Mouse (Mus musculus) frontal cortex, adult 2 months (tissue): ENCODE data around the gene Bsn. TPM values are rescaled to one million over a fixed set of nuclear protein-coding genes. Genes with fewer than 3 reads are reported as not detected.
A peak's percentile ranks its signal among the peaks of the same experiment; 100 is the strongest.
"Not testable (repeated sequence)": the region's sequence is repeated elsewhere in the genome, so short reads cannot be mapped to it uniquely, and the experiment has no call there.

Experiments used
- DNase-seq, 2 experiments: peaks; one replicate each; pipeline ENCODE4 v3.0.0; 2022; ENCODE audit warnings: low spot score in 1 of 2; ENCODE audit errors: extremely low spot score in 1 of 2
- polyA plus RNA-seq: library from polyadenylated mRNA; depleted of rRNA; stranded (reverse); fragments of >200 nt; gene quantifications from 2 replicates; pipeline ENCODE4 v1.2.3, GENCODE M21; 2012

The Bsn gene
- polyA plus RNA-seq, 1 experiment: 95.0 TPM

GRCm38 (mm10) chr9:108201160-108201559 lies 11.0 kb upstream of the Bsn start:
- peak; percentile 93 to 94 for DNase-seq

GRCm38 (mm10) chr9:108198621-108199020 lies 8.4 kb upstream of the Bsn start:
- no peak for DNase-seq

GRCm38 (mm10) chr9:108196920-108197677 lies 6.9 kb upstream of the Bsn start:
- DNase-seq: no peak

- DNase-seq: not testable (repeated sequence)
These were observed 6.0 kb upstream of the Bsn start for GRCm38 (mm10) chr9:108196222-108196621.

- DNase-seq: no peak
These were observed 747 bp downstream of the Bsn start for GRCm38 (mm10) chr9:108189488-108189786.

GRCm38 (mm10) chr9:108189023-108189422 lies 1.2 kb downstream of the Bsn start:
- peak in 1 of 2 experiments; percentile 53 for DNase-seq

- no peak for DNase-seq
These were observed 1.7 kb downstream of the Bsn start for GRCm38 (mm10) chr9:108188511-108188910.

- peak in 1 of 2 experiments; percentile 73 for DNase-seq
These were observed 2.6 kb downstream of the Bsn start for GRCm38 (mm10) chr9:108187616-108188015.

- DNase-seq: no peak
These were observed 4.4 kb downstream of the Bsn start for GRCm38 (mm10) chr9:108185786-108186185.

- DNase-seq: no peak
These were observed 6.6 kb downstream of the Bsn start for GRCm38 (mm10) chr9:108183531-108183994.

GRCm38 (mm10) chr9:108182806-108183506 lies 7.2 kb downstream of the Bsn start:
- no peak for DNase-seq

GRCm38 (mm10) chr9:108178391-108178790 lies 11.8 kb downstream of the Bsn start:
- DNase-seq: no peak

- no peak for DNase-seq
These were observed 14.9 kb downstream of the Bsn start for GRCm38 (mm10) chr9:108175116-108175838.

- DNase-seq: no peak
These were observed 17.3 kb downstream of the Bsn start for GRCm38 (mm10) chr9:108172777-108173350.

GRCm38 (mm10) chr9:108169751-108170150 lies 20.4 kb downstream of the Bsn start:
- DNase-seq: no peak

- no peak for DNase-seq
These were observed 25.0 kb downstream of the Bsn start for GRCm38 (mm10) chr9:108165143-108165542.

- no peak for DNase-seq
These were observed 26.4 kb downstream of the Bsn start for GRCm38 (mm10) chr9:108163646-108164284.

- DNase-seq: no peak
These were observed 32.3 kb downstream of the Bsn start for GRCm38 (mm10) chr9:108157891-108158290.

- peak; percentile 59 to 78 for DNase-seq
These were observed 32.7 kb downstream of the Bsn start for GRCm38 (mm10) chr9:108157451-108157850.

- no peak for DNase-seq
These were observed 33.4 kb downstream of the Bsn start for GRCm38 (mm10) chr9:108156786-108157185.

- DNase-seq: no peak
These were observed 35.4 kb downstream of the Bsn start for GRCm38 (mm10) chr9:108154814-108155213.
